Mouse (Mus musculus) CD4-positive, CD25-positive, alpha-beta regulatory T cell, adult 2 months (primary cell): Measurements from ENCODE around the gene Gpr25.
A peak's percentile ranks its signal among the peaks of the same experiment; 100 is the strongest.

Experiments
- DNase-seq: peaks from one replicate; pipeline ENCODE4 v3.0.0-alpha.2; 2012; ENCODE audit warnings: low read depth, low spot score

The Gpr25 gene

DNA sequence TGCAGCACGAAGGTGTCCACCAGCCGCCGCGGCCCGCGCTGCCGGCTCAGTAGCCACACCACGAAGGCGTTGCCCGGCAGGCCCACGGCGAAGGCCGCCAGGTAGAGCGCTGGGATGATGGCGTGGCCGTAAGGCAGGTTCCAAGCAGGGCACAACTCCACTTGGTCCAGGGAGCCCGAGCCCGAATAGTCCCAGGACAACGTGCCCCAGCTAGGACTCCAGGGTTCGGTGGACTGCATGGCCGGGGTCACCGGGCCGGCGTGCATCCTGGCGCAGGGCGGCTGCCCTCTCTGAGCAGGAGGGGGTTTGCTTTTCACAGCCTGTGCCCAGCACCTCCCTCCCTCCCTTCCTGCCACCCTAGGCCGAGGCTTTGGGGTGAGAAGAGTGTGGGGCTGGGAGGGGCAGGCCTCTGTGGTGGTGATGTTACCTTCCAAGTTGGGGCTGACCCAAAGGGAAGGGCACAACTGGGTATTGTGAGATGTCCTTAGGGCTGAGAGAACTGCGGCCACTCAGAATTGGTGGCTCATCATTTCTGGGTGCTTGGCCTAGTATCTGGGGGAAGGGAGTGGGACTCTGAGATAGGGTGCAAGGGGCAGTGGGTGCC is at the start of gene Gpr25:
TSS of gene Gpr25 (minus strand) at position 239 of the 604 bp plus-strand sequence.
- DNase-seq = no peak

DNA sequence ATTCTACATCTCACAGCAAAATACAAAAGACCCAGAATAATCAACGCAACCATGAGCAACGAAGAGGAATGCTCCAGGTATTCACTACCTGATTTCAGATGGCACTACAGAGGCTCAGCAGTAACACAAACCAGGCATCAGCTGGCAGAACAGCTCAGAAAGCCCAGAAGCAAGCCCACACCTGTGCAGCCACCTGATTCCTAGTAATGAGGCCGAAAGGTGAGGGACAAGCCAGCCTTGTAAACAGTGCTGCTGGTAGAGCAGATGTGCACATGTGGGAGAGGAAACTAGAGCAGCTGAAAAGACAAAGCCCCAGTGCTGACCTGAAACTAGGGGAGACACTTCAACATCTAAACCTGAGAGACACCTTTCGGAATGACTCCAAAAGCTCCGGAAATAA is 48.5 kb upstream of the Gpr25 start:
- DNase-seq = no peak

GRCm38 (mm10) chr1:136306424-136306823 is 45.8 kb upstream of the Gpr25 start:
- peak; percentile 62 for DNase-seq

- no peak for DNase-seq
Observed at GRCm38 (mm10) chr1:136293961-136294360, 33.3 kb upstream of the Gpr25 start.

DNA sequence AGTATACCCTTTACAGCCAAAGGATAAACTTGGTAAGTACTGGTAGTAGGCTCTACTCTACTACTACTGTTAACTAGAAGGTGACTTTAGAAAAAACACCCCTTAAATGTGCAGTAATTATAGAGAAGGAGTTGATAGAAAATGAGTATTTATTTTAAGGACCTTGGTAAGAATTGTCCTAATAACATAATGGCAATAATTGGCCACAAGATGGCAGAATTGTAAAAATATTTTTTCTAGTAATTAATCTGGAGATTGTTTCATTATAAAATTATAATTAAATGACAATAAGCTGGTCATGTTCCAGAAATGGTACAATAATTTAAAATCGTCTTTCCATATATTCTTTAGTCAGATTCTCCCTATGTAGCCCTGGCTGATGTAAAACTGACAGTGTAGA is 29.1 kb upstream of the Gpr25 start:
- DNase-seq = peak; percentile 7

DNA sequence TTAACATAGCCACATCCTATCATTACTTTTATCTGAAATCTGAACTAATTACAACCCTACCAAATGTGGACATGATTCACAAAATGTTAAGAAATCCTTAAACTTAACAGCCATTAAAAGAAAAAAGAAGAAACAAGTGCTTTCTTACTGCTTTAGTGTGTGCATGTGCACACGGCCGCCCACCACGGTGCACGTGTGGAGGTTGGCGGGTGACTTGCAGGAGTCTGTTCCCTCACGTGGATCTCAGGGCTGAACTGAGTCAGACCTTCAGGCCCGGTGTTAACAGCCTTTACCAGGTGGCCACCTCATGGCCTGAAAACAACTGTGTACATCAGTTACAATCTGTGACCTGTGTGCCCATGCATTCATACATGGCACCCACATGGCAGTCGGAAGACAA is 16.7 kb upstream of the Gpr25 start:
- no peak for DNase-seq

- no peak for DNase-seq
Observed at GRCm38 (mm10) chr1:136268224-136268623, 7.6 kb upstream of the Gpr25 start.

- DNase-seq = no peak
Observed at GRCm38 (mm10) chr1:136266127-136266526, 5.5 kb upstream of the Gpr25 start.

- DNase-seq = no peak
Observed at GRCm38 (mm10) chr1:136263355-136263754, 2.7 kb upstream of the Gpr25 start.

DNA sequence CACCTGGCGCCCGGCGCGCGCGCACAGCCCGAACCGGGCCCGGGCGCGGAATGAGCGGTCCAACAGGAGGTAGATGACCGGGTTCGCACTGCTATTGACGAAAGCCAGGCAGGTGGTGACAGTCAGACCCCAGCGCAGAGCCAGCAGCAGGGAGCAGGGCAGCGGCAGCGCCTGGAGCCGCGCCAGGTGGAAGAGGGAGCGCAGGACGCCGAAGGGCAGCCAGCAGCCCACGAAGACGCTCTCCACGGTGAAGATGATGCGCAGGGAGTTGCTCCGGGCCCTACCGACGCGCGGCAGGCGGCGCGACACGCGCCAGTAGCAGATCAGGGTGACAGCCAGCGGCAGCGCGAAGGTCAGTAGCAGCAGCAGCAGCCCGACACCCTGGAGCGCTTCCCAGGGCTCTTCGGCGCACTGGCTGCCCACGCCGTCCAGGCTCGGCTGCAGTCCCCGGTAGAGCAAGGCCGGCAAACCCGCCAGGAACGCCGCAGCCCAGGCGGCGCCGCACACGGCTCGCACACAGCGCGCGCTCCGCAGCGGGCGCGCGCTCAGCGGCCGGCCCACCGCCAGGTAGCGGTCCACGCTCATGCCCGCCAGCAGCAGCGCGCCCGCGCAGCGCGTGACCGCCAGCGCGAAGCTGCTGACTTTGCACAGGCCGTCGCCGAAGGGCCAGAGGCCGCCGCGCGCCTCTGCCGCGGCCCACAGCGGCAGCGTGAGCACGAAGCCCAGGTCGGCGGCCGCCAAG is 609 bp downstream of the Gpr25 start:
- DNase-seq = peak; percentile 39

- DNase-seq = no peak
Observed at GRCm38 (mm10) chr1:136259543-136259892, 1.2 kb downstream of the Gpr25 start.

DNA sequence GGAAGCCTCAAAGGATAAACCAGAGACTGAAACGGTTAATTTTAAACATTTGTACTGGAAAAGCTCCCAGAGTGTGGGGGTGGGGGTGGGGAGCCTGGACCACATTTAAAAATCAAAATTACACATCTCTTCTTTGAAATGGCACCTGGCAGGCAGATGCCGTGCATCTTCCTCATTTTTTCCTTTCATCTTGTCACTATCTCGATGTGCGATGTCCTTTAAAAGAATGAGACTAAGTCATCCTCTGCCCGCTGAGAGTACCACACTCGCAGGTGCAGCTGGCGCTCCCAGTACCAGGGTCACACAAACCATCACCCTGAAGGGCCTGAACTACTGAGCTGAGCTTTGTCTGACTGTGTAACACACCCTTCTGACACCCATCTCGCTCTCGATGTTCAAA is 2.2 kb downstream of the Gpr25 start:
- no peak for DNase-seq

DNA sequence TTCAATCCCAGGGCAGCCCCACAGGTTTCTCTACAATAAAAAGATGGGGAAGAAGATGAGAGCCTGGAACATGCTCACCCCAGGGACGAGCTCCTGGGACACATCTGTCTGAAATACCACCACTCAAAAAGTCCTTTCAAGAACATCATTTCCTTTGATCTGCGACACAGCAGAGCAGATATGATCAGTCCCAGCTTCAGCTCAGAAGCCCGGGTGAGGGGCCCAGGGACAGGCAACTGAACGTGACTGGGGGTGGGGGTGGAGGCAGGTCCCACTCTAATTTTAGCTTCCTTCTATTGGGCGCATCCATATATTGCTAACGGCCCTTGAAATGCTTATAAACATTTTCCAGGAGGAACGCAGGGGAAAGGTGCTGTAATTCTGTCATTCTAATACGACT is 5.0 kb downstream of the Gpr25 start:
- peak; percentile 45 for DNase-seq

DNA sequence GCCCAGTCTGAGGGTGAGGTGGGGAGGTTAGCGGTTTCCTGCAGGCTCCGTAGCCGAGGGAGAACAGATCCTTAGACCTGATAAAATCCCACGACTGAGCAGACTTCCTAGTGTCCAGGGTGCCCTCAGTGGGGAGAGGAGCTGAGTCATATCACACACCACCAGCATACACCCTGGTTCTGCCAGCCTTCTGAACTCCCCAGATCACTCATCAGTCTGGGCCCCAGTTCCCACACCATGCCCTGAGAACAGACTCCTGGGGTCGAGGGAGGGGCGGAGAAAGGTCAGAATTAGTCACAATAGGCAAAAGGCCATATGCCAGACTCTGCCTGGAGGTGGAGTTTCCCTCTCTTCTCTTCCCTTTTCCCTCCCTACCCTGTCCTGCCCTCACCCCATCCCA is 5.5 kb downstream of the Gpr25 start:
- peak; percentile 63 for DNase-seq

DNA sequence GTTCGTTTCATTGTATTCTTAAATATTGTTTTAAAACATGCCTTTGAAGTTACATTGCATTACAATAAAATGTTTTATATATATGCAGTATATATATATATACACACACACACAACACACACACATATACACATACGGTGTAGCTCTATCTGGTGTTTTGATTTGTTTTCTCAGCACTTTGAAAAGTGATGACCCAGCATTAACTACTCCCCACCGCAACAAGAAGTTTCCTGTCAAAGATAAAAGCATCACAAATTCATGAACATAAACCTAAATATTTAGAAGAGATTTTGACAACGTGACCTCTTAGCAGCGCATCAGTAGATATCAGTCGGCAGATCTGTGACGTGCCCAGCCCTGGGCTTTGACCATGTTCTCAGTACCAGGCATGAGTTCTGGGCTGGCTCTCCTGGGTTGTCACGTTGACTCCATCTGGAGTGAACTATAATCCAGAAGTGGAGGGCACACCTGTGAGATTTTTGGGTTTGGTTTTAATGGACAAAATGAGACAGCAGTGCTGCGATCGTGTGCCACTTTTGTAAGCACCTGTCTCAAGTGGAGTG is 6.1 kb downstream of the Gpr25 start:
- peak; percentile 56 for DNase-seq

DNA sequence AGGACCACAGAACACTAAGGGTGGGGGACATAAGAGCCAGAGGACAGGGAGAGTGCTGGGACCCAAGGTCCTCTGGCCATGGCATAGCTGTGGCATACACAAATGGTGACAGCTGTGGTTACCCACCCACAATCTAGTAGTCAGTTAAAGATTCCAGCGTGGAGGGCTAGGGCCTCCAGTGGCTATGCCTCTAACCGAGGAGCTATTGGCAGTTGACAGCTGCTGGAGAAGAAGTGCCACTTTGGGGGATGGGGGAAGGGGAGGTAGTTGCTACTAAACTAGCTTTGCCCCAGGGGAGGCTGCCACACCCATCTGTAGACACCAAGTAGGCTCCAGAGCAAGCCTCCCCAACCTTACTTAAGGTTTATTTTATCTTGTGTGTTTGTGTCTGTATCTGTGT is 7.2 kb downstream of the Gpr25 start:
- no peak for DNase-seq

GRCm38 (mm10) chr1:136249662-136250061 is 11.0 kb downstream of the Gpr25 start:
- DNase-seq = no peak

DNA sequence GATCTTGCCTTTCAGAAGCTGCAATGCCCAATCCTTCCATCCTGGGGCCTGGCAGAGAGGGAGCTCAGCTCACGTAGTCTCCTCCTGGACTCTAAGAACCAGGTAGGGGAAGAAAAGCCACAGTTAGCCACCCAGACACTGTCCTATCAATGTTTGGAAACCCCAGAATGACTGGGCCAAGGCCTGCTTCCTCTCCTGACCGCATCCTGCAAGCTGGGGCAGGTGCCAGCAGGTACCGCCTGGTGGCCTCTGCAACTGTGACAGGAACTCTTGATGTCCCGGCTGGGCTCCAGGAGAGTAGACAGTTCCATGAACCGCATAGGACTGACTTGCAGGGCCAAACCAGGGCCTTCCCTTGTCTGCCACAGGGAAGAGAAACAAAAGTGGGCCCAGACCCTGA is 13.3 kb downstream of the Gpr25 start:
- DNase-seq = no peak

DNA sequence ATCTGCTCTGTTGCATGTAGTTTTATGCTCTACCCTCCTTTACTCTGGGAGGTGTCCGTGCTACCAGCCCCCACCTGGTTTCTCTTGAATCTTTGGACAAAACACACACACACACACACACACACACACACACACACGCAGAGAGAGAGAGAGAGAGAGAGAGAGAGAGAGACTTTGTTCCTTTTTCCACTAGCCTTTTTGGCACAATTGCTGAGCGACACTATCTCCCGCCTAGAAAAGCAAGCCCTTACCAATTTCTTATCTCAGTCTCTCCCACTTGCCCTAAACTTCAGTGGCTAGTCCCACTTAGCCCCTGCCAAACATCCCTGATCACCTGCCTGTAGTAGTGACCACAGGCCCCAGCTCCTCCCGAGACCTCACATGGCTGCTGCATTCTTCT is 16.2 kb downstream of the Gpr25 start:
- DNase-seq = no peak

- DNase-seq = no peak
Observed at GRCm38 (mm10) chr1:136241801-136242200, 18.9 kb downstream of the Gpr25 start.

- DNase-seq = no peak
Observed at GRCm38 (mm10) chr1:136238495-136238894, 22.2 kb downstream of the Gpr25 start.

DNA sequence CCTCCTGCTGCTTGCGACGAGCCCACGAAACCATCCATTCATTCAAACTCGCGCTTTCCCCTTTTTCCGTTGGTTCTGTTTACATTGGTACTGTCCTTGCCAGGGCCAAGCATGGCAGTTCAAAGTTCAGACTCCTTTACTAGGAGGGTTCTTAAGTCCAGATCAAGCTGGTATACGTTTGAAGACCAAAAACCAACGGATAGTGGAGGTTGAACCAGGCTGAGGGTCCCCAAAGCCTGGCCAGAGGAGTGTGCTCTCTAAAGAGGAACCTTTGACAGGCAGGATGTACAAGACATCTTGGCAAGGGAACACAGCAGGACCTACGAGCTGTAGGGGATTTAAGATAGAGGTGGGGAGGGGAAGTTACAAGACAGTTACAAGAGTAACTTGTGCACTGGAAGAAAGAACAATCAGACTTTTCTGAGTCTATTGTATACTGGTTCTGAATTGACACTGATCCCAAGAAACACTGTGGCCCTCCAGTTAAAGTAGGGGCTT is 26.0 kb downstream of the Gpr25 start:
- DNase-seq = no peak
